Mouse (Mus musculus) megakaryocyte progenitor cell, adult 5-6 weeks (primary cell): ENCODE data around the gene Dnmt1. TPM values are rescaled to one million over a fixed set of nuclear protein-coding genes. Genes with fewer than 3 reads are reported as not detected.

Experiments used
- ATAC-seq: replicated peaks from 2 replicates; pipeline ENCODE4 v1.8.0; 2016; ENCODE audit warnings: mild to moderate bottlenecking, moderate TSS enrichment, inconsistent platforms; ENCODE audit not compliant: poor library complexity
- total RNA-seq, 2 experiments: library from RNA; stranded (forward) in 1 of 2; stranded (reverse) in 1 of 2; fragments of 157-497, 149-512 nt in 1 of 2; fragments of 200-1000 nt in 1 of 2; gene quantifications; 2 replicates each; pipeline versions ENCODE4 v1.2.3 to v1.2.4; 2015 to 2017

The Dnmt1 gene
- total RNA-seq, 2 experiments from 2014 or later = 114 to 222 TPM

DNA sequence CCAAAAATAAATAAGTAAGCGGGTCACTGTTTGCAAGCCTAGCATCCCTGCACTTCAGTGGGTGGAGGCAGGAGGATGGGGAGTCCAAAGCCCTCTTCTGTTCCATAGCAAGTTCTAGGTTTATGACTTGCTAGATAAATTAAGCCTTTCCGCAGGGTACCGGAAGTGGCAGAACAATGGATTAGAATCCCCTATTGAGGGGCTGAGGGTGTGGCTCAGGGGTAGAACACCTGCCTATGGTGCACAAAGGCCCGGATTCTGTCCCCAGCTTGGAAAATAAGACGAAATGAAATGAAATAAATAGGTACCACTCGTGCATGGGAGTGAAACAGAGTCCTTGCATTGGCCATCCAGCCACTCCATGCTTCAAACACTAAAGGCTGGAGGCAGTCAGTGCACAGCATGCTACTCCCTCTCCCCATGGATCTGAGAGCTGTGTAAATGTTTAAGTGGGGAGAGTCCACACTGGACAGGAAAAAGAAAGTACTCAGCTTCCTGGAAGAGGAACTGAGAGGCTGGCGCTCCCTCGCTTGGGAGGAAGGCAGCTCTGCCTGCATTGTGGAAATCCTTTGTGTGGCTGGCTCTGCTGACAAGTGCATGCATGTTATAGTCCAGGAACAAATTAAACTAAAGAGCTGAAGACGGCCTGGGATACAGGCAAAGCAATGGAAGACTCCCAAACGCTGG lies 18.9 kb upstream of the Dnmt1 start:
- no peak for ATAC-seq

DNA sequence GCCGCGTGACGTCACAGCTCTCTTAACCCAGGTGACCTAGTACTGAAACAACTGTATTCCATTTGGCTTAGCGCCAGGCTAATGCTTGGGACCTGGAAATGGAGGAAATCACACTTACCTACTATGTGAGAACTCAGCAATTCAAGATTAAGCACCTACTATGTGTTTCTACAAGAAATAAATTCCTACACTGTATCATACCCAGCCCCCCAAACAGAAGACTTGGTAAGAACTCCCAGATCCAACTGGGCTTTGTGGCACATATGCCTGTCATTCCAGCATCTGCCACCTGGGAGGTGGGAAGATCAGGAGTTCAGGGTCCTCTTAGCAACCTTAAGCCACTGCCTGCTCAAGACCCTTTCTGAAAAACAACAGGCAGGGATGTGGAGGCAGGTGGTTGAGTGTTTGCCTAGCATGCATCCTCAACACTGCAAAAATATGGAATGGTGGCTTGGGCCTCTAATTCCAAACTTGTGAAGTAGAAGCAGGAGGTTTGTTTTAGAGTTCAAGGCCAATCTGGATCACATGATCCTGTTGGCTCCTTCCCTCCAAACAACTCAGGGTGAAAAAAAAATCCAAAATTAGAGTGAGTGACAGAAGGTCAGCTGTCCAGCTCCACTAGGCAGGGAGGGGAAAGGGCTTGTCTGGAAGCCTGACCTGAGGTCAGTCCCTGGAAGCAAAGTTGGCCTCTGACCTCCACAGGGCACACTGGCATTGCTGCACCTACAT lies 17.4 kb upstream of the Dnmt1 start:
- no peak for ATAC-seq

DNA sequence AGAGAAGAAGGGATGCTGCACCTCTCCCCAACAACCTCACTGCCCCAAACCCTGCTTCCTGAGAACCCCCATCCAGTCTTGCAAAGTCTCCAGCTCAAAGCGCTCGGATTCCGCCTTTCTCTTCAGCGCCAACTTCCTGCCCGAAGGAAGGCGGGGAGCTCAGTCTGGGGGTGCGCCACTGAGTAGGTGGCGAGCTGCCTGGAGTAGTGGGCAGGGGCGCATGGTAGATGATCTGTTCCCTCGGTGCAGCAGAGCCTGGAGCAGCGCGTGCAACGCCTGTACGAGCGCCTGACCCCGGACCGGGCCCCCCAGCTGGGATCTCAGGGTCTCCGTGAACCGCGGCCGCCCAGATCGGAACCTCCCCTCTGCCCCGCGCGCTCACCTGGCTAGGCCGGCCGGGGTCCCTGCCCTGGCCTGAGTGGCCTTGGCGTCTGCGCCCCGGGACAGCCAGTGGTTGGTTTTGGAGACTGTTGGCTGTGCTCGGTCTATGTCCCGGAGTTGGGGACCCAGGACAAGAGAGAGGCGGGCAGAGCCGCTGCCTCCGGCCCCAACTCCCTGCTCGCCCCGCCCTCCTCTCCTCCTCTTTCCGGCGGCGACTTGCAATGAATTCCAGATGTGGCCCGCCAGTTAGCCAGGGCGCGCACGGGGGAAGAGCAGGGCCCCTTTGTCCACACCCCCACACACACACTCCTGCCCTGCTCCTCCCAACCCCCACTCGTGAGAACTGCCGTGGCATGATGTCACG lies 16.7 kb upstream of the Dnmt1 start, which contains the start of gene S1pr2:
Gene S1pr2 (minus strand): TSS at position 566 of the 745 bp plus-strand sequence.
- ATAC-seq = peak; percentile 72

DNA sequence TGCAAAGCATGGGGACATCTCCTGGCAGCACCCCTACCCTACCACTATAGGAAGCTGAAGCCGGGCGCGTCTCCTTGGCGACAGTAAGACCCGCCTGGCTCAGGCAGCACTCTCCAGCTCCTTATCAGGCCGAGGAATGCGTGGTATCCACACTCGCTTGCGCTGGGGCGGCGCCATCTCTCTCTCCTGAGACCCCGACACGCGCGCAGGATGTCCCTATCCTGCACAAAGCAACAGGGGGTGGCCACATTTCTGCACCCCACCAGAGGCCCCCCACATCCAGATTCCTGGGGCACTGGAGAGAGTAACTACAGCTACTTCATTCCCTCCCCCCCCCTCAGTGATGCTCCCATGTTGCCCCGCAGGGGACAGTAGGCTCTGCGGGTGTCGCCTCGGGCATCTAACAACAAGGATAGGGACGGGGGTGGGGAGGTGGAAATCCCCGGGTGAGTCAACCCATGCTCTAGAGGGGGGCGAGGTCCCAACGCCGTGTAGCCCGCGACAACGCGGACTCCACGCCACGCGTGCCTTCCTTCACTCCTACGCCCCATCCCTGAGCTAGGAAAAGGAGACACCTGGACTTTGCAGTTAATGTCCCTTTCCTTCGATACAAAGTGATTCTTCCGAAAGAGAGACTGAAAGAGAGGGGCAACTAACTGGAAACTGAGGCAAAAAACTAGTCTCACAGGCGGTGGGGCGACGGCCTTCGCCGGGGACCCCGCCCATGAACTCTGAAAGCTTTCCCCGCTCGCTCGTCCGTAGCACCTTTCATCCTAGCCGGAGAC lies 15.9 kb upstream of the Dnmt1 start:
- peak; percentile 39 for ATAC-seq

DNA sequence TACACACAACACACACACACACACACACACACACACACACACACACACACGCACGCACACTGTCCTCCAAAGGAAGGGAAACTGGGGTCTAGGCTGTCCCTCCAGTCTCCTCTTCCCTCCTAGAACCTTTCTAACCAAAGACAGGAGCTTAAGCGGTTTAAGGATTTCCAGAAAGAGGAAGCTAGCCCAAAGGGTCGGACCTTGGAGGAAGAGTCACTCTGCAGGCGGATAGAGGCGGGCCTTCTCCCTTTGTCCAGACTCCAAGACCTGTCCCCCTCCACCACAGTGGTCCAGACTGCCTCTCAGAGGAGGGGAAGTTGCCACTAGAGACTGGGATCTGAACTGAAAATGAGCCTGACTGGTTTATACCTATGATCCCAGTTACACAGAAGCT lies 14.0 kb upstream of the Dnmt1 start:
- ATAC-seq = peak; percentile 62

DNA sequence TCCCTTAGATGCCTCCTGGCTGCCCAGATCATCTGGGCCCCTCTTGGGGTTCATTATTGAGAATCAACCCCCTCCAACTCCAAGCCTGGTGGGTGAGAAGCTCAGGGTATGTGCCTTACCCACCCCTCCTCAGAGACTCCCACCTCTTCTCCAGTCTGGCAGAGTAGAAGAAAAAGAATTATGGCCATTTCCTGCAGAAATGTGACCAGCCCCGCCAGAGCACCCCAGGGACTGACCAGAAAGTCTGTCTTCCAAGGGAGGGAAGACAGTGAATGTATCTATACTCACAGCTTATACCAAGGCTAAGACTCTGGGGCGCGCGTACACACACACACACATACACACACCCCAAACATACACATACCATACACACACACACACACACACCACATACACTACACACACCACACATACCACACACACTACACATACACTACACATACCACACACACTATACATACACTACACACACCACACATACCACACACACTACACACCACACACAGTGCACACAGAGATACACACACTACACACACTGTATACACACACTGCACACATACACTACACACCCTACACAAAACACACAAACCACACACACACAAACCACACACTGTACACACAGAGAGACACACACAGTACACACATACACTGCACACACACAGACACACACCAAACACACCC lies 13.5 kb upstream of the Dnmt1 start:
- ATAC-seq = no peak

DNA sequence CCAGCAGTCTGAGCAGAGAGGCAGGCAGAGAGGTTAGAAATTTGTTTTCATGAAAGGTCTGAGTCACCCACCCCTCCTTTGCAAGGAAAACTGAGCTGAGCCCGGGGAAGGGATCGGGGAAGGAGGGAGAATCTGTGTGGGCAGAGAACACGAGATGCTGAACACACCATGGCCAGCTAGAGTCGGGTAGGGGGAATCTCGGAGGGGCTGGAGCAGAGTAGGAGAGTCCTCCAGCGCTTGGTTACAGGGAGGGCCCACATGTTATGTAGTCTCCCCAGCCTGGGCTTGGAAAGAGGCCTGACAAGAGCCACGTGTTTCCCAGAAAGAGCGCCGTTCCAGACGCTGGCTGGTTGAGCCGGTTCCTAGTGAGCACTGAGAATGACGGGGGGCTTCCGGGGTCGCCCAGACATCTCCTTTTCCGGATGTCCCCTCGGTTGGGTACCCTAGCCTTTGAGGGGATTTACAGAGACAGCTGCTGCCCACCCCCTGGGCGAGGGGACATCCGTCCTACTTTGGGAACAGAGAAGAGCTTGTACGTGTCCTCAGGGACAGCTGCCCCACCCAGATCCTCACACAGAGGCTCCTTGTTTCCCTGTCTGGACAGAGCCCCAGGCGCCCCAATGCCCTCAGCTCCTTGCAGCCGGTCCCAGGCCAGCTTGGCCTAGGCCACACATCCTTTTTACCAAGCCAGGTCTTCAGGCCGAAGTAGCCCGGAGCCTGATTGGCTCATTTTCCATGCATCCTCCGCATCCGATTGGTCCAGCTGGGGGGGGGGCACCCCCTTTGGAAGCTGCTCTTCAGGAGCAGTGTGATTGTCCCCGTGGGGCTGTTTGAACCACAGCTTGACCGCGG lies 12.7 kb upstream of the Dnmt1 start:
- ATAC-seq = no peak

DNA sequence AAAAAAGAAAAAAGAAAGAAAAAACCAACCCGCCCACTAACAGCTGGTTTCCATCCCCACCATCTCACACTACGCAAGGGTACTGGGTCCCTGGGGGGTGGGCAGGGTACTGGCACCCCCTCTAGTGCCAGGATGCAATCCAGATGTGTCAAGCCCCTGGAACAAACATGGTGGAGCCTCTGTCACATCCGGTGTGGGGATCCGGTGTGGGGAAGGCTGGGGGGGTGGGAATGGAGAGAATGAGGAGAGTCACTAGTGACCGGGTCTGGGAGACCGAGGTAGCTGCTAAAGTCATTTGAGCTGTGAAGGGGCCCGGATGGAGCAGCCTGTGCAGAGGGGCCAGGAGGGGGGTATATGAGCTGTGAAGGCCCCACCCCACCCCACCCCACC lies 12.1 kb upstream of the Dnmt1 start:
- no peak for ATAC-seq

DNA sequence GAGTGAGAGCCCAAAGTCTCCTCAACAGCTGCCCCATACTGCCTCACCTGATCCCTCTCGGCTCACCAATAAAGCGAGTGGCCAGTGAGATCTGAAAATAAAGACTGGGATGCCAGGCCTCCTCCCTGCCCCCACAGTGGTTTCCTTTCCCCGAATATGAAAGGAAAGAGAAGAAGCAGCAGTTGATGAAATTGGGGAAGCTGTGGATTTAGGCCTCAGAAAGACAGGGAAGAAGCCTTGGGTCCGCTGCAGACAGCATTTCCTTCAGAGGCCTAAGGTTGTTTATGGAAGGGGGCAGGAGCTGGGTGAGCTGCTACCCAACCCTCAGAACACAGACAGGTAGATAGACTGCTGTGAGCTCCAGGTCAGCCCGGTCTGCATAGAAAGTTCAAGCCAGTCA lies 7.1 kb upstream of the Dnmt1 start:
- ATAC-seq = peak; percentile 55

DNA sequence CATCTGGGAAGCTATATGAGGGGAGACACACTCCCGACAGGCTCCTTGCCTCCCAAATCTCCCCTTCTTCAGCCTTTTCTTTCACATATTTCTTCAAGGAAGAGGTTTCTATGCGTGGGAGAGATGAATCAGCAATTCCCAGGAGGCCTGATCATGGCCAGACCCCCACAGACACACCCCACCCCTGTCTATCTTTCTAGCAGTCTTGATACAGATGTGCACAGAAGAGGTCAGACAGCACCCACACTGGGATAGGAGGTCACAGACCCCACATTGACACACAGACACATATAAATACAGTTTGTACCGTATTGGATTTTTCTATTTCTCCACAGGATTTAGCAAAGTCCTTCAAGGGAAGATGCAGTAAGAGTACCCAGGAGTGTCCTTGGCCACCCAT lies 6.3 kb upstream of the Dnmt1 start:
- no peak for ATAC-seq

DNA sequence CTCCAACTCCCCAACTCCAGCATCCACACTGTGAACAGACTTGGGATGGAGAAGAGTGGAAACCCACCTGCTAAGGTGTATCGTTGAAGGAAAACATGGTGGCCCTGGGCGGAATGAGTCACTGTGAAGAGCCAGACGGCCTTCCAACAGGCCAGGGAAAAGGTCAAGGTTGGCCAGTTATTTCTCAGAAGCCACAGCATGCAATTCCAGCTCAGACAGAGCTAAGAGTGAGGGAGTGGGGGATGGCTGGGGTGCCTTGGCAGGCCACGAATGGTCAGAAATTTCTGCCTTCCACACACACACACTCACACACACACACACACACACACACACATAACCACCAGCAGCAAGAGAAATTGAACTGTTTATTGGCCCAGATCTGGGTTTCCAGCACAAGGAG lies 5.9 kb upstream of the Dnmt1 start:
- ATAC-seq = no peak

DNA sequence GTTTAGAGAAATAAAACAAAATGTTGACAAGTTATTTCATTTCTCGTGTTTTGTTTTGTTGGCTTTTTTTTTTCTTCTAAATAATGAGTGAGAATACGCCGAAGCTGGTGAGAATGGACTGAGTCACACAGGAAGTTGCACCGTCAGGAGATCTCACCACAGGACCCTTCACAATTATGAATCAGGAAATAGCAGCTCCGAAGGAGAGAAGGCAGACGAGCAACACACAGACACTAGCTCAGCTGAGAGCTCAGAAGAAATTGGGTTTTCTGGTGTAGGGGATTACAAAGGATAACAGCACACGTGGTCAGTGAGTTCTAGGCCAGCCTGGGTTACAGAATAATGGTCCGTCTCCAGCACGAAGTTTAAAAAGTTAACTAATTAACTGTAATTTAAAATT lies 1.9 kb upstream of the Dnmt1 start:
- ATAC-seq = peak; percentile 92

DNA sequence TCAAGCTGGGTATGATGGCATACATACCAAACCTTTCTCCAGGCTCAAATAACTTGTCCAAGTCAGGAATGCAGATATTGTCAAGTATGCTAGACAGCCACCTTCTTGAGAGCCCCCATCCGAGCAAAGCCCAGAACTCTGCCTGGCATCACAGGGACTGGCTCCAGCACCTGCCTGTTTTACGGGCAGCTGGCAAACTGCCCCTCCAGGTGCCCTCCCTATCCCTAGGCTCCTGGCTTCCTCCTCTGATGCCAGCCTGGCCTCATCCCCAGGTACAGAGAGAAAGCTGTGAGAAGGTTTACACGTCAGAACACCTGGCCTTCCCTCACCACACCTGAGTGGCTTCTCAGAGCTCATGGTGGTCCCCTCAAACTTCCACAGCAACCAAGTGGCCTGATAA lies 2.7 kb downstream of the Dnmt1 start:
- no peak for ATAC-seq

DNA sequence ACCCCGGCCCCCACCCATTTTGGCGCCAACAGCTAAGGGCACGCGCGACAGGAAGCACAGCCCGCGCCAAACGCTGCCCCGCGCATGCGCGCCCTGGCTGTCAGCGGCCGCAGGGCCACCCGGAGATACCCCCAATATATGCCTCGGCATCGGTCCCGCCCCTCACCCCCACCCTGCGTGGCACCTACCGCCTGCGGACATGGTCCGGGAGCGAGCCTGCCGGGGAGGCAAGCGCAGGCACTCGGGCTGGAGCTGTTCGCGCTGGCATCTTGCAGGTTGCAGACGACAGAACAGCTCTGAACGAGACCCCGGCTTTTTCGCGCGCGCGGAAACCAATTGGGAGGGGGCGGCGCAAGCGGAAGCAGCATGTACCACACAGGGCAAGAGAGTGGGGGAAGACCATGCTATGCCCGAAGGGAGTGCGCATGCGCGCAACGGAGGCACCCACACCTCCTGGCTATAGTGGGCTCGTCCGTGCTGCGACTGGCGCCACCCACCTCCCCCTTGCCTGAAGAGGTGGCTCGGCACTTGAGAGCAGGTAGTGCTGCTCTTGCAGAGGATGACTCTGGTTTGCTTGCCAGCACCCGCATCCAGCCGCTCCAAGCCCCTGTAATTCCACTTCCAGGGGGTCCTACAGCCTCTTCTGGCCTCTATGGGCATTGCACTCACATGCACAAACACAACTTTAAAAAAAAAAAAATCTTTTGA lies 7.0 kb downstream of the Dnmt1 start:
- peak; percentile 96 for ATAC-seq

DNA sequence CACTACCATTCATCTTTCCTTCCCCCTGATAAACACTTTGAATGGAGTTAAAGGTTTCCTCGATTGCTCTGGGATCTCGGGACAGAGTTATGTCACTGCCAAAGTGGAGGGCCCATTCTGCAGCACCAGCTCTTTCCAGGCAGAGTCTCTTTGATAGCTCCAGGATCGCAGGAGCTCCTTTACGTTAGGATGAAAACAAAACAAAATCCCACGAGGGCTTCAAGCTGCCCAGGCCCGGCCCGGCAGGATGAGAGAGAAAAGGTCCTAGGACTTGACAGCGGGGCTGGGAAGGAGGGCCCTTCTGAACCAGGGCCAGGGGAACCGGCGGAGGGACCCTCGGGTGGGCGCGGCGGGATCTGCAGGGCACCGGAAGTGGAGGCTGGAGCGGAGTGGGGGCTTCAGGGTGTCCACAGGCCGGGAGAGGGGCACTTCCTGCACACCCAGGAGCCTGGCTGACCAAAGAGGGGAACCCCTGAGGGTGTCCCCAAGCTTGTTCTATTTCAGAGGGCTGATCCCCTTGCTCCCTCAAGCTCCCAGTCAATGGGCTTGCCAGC lies 7.6 kb downstream of the Dnmt1 start:
- ATAC-seq = no peak; the same call in none of the 2 replicates

DNA sequence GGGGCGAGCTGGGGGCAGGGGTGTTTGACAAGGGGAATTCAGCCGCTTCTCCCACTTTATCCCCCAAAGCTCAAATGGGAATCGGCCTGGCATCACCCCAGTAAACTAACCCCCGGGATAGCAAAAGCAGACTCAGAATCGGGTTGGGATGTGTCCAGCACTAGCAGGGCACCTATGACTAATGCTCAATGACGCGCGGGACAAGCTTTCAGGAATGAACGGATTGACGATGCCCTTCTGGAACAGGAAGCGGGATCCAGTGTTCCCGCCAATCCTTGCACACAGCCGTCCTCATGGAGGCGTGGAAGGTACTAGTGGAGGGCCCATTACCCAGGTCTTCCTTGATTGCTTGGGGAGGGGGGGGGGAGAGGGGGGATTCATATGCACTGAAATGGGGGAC lies 8.2 kb downstream of the Dnmt1 start:
- ATAC-seq = no peak

DNA sequence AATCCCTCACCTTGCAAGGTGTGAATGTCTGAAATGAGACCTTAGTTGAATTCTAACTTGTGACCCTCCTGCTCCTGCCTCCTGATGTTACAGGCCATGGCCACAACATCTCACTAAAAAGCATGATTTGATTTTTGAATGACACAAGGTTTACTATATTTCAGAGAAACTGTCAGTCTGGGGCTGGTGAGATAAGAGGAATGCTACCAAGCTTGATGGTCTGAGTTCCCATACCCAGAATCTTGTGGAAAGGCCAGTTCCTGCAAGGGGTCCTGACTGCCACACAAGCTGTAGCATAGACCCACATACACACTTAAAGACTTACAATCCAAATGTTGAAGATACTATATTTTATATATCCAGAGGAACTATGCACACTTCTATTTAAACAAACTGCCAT lies 9.3 kb downstream of the Dnmt1 start:
- no peak for ATAC-seq

DNA sequence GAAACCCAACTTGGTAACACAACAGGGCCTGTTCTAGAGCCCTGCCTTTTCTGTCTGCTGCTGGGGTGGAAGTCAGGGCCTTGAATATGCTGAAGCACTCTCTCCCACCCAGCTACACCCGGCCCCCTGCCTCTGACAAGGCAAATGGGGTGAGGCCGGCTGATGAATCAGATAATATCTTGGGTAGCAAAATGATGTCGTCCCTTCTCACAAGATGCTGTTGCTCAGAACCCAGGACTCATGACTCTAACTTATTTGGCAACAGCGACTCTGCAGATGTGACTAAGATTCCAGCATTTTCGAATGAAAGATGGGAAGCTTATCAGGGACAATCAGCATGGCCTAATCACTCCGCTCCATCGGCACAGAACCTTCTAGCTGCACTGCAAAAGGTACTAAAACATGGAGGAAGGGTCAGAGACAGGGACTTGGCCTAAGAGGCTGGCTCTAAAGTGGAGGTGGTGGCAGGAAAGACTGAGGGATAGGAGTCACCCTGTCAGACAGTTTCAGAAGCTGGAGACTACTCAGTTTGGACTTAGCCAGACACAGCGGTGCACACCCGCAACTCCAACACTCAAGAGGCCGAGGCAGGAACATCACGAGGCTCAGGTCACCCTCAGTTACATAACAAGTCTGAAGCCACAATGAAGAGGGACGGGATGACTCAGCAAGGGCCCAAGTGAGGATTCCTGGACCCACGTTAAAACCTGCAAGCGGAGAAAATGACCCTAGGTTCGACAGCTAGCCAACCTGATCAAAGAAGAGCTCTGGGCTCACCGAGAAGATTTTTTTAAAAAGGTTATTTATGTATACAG lies 13.4 kb downstream of the Dnmt1 start:
- ATAC-seq = peak; percentile 56
